Mouse (Mus musculus) layer of hippocampus, adult 2 months (tissue): ENCODE measurements at regions not wholly inside any gene's neighbourhood (a gene's known extent, or its start where the extent isn't known, plus 50 kb on each side); places are given as distances from the start of the nearest gene placed in this dataset.

ENCODE experiments used
- DNase-seq, 2 experiments: peaks; one replicate each; pipeline ENCODE4 v3.0.0; 2022; ENCODE audit warnings: low spot score in 2 of 2
- H3K27ac ChIP-seq: fragments of 200-600 bp; 2 replicates; pipeline ENCODE4 v1.8.1; 2022
- H3K4me3 ChIP-seq: fragments of 200-600 bp; 2 replicates; pipeline ENCODE4 v1.8.1; 2022; ENCODE audit warnings: mild to moderate bottlenecking
- CTCF ChIP-seq: fragments of 200-600 bp; conservative IDR thresholded peaks from 2 replicates; pipeline ENCODE4 v1.8.1; 2022; ENCODE audit warnings: antibody characterized with exemption, mild to moderate bottlenecking, moderate library complexity

GRCm38 (mm10) chr3:62985033-62985432 is 256.3 kb upstream of the Mme start:
- H3K4me3 ChIP-seq = no peak overlapping the region
- DNase-seq = no peak
- no peak overlapping the region for H3K27ac ChIP-seq
- no peak for TF ChIP-seq CTCF

- DNase-seq = no peak
- no peak for TF ChIP-seq CTCF
- no peak overlapping the region for H3K4me3 ChIP-seq
- no peak overlapping the region for H3K27ac ChIP-seq
Measured at GRCm38 (mm10) chr3:62976906-62977305, 264.4 kb upstream of the Mme start.

DNA sequence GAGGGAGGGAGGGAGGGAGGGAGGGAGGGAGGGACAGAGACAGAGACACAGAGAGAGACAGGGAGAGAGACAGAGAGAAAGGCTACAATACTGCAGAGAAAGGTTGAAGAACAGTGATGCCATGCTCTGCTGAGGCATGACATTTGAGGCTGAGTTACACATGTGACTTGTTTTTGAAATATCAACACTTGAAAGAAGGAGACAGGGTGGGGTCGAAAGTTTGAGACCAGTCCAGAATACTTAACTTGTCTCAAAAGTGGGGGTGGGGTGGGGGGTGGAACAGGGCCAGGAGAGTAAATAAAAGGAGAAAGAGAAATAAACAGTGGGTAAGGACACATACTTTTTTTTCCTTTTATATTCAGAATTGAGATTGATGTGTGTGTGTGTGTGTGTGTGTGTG is 278.1 kb upstream of the Mme start:
- Histone ChIP-seq H3K27ac (no peak overlapping the region), H3K4me3 (no peak overlapping the region)
- no peak for TF ChIP-seq CTCF
- DNase-seq = no peak

GRCm38 (mm10) chr3:62962608-62963007 is 278.7 kb upstream of the Mme start:
- no peak for DNase-seq
- no peak for TF ChIP-seq CTCF
- Histone ChIP-seq H3K27ac (no peak overlapping the region), H3K4me3 (no peak overlapping the region)

DNA sequence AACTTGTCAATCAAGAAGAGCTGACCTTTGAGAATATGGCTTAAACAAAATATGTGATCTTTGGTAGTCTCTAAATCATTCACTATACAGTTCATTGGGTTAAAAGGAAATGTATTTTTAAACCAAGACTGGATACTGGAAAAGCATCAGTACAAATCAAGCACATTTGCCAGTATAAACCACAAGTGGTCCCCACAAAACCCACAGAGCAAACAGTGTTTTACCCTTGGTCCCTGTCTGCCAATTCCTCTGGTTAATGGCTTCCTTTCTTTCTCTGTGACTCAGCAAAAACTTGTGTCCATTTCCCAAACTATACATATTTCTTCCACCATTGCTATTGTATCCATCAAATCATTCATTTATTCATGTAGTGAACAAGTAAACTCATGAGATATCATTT is 296.0 kb upstream of the Mme start:
- DNase-seq = no peak
- TF ChIP-seq CTCF = no peak
- Histone ChIP-seq H3K4me3 (no peak overlapping the region), H3K27ac (no peak overlapping the region)

DNA sequence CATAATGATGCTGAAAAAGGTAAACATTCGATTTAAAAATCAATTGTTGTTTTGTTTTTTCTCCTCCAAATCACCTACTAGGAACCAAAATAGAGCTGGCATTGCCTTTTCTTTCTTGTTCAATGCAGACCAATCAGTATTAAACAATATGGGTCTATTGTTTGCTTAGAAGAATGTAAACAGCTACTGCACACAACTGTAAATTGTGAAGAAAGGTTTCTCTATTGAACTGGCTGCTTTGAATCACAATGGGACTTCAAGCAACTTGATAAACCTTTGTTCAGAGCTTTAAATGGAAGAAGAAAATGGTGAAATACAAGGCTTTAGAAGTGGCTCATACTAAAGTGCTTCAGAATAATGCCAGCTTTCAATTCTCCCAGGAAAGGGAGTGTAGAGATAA is 302.7 kb upstream of the Mme start:
- no peak for TF ChIP-seq CTCF
- no peak for DNase-seq
- Histone ChIP-seq H3K27ac (no peak overlapping the region), H3K4me3 (no peak overlapping the region)

DNA sequence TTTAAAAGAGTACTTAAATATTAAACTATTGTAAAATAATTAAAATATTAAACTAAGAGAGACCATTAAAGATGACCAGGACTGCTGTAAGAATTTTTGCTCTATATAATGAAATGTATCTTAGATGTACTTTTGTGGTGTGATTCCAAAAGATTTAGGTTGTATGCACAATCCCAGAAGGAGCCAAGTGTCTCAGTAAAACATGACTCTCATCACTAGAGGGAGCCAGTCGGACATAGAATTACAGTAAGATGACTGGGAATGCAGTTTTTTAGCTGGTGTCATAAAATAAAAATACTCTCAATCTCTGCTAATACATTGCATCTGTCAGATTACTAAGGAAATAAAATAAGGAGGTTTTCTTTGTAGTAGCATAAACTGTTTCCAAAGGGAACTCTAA is 316.9 kb upstream of the Mme start:
- H3K27ac ChIP-seq = no peak overlapping the region
- no peak overlapping the region for H3K4me3 ChIP-seq
- DNase-seq = peak; percentile 19 to 51
- TF ChIP-seq CTCF = peak; percentile 80

DNA sequence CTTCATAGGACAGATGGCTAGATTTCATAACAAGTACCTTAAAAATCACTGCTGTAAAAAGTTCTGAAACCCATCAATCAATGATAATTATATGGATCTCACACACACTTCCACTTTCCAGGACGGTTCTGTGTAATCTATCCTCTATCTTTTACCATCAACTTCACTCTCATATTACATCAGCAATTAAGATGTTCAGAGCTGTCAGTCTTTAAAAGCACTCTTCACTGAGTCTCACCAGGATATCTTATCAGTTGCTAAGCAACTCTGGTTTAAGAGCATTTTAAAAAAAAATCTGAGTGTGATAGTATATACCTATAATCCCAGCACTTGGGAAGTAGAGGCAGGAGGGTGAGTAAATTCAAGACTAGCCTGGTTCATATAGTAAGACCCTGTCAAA is 312.0 kb upstream of the Gpr149 start:
- no peak for TF ChIP-seq CTCF
- no peak for DNase-seq
- H3K4me3 ChIP-seq = no peak overlapping the region

GRCm38 (mm10) chr3:62885104-62885503 is 280.2 kb upstream of the Gpr149 start:
- no peak for DNase-seq
- H3K4me3 ChIP-seq = no peak overlapping the region
- no peak overlapping the region for H3K27ac ChIP-seq
- no peak for TF ChIP-seq CTCF

More for the DNA sequence above, 312.0 kb upstream of the Gpr149 start:
- no peak overlapping the region for H3K27ac ChIP-seq

DNA sequence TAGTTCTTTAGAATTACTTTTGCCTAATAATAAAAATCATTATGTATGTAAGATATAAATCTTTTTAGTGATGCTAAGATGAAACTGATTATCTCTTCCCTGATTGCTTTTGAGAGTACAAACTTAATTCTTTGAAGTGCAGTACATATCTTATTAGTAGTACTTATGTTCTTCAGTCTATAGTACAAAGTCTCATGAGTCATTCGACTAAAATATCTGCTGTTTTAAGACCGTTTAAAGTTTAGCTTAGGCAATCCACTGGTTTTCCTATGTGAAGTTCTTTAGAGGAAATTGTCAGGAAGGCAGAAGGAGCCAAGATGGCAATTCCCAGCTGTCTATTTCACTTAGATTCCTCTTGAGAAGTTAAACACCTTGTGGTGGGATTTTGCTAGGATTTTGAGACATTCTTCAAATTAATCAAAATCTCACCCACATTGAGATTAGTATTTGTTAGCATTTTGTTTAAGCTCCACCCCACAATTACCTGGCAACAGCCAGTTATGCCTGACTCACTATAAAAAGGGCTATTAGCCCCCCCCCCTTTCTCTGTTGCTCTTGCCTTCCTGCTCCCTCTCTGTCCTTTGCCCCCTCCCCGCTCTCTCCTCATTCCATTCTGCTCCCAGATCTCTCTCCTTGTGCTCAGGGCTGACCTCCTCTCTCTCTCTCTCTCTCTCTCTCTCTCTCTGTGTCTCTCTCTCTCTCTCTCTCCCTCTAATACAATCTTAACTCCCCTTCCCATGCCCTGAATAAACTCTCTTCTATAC is 277.6 kb upstream of the Gpr149 start:
- no peak for DNase-seq
- TF ChIP-seq CTCF = no peak
- Histone ChIP-seq H3K27ac (no peak overlapping the region), H3K4me3 (no peak overlapping the region)

GRCm38 (mm10) chr3:62860731-62861130 is 255.8 kb upstream of the Gpr149 start:
- DNase-seq = peak; percentile 4 to 26
- H3K4me3 ChIP-seq = no peak overlapping the region
- no peak overlapping the region for H3K27ac ChIP-seq
- TF ChIP-seq CTCF = peak; percentile 82

DNA sequence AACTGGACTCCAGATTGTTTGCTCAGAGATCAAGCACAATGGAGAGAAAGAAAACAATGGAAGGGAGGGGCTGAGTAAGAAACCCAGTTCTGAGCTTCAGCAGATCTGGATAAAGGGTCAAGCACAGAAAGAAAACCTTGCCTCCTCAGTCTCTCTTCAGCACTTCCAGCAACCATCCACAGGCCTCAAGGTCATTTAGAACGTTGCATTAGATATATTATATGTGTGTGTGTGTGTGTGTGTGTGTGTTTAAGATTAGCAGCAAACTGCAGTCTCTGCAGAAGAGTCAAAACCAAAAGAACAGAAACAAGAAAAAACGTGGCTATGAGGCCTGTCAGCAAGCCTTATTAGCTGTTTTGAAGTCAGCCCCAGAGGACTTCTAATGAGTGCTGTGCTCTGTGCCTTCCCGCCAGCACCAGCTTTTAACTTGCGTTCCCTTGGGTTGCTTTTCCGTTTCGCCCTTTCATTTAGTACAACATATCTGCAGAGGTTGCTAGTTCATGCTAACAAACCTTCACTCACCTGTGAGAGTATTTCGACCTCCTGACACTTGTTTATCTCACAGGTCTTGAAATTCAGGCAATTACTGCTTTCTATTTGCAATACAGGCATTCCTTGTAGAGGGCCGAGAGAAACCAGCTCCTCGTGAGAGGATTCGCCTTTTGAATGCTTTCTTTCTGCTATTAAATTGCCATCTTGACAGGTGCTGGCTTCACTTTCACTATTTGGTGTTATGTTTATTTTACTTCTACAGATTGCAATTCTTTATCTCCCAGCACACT is 230.9 kb upstream of the Gpr149 start:
- no peak for DNase-seq
- no peak for TF ChIP-seq CTCF
- no peak overlapping the region for H3K27ac ChIP-seq
- no peak overlapping the region for H3K4me3 ChIP-seq

DNA sequence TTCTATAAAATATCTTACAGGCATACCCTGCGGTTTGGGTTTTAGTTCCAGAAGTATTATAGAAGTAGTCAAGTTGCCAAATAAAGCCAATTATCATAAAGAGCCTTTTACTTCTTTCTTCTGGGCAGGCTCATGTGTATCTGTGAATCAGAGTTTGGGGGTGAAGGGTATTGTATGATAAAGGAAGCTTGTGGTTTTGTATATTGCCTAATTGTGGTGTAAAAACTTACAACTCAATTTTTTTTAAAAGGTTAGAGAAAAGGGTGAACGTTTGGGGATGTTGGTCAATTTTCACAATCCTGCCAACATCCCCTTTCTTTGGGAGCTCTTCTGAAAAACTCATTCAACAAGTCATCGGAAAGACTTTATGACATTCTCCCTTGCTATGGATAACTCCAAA is 219.0 kb upstream of the Gpr149 start:
- no peak for DNase-seq
- Histone ChIP-seq H3K4me3 (no peak overlapping the region), H3K27ac (no peak overlapping the region)
- TF ChIP-seq CTCF = no peak

DNA sequence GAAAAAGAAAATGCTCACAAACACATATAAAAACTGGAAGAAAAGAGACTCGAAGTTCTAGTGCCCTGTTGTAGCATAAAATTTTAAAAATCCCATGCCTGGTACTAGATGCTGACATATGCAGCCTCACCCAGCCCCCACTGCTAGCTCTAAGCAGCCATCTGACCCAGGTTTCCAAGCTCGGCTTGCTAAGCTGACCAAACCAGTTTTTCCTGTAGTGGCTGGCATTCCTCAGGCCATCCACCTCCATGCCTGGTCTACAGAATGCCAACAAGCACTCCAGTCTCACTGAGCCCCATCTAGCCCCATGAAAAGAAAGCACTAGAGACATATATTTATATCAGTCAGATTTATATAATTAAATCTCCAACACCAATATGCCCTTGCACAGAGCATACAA is 196.1 kb upstream of the Gpr149 start:
- TF ChIP-seq CTCF = no peak
- H3K27ac ChIP-seq = no peak overlapping the region
- DNase-seq = no peak
- H3K4me3 ChIP-seq = no peak overlapping the region
